Mouse (Mus musculus) stomach, embryonic 16.5 days (tissue): ENCODE results near the gene Tbc1d14. TPM values are rescaled to one million over a fixed set of nuclear protein-coding genes. Genes with fewer than 3 reads are reported as not detected.

Experiments used
- ATAC-seq: fragments of 200-750 bp; cut with Nextera tagmentation; 2 replicates; pipeline ENCODE4 v1.8.0; 2017; ENCODE audit warnings: moderate number of reproducible peaks, moderate TSS enrichment; ENCODE audit not compliant: insufficient read depth, low FRiP score
- H3K27ac ChIP-seq: fragments of 300-500 bp; sonication (generic); 2 replicates; pipeline ENCODE4 v1.5.1; 2014; ENCODE audit warnings: low read length
- H3K27me3 ChIP-seq: fragments of 300-500 bp; sonication (generic); 2 replicates; pipeline ENCODE4 v1.6.1; 2014; ENCODE audit warnings: low read length, control low read depth, mixed read lengths; ENCODE audit not compliant: control insufficient read depth, insufficient read depth
- H3K36me3 ChIP-seq: fragments of 300-500 bp; sonication (generic); 2 replicates; pipeline ENCODE4 v1.6.1; 2014; ENCODE audit warnings: low read length; ENCODE audit not compliant: control insufficient read depth, insufficient read depth
- H3K4me1 ChIP-seq: fragments of 300-500 bp; sonication (generic); 2 replicates; pipeline ENCODE4 v1.6.1; 2014; ENCODE audit warnings: low read length, control low read depth, mixed read lengths; ENCODE audit not compliant: control insufficient read depth, insufficient read depth
- H3K4me2 ChIP-seq: fragments of 300-500 bp; sonication (generic); 2 replicates; pipeline ENCODE4 v1.6.1; 2014; ENCODE audit warnings: low read depth, low read length, mixed read lengths
- H3K4me3 ChIP-seq: fragments of 300-500 bp; sonication (generic); replicated peaks from 2 replicates; pipeline ENCODE4 v1.5.1; 2014; ENCODE audit warnings: mild to moderate bottlenecking, low read length
- H3K9ac ChIP-seq: fragments of 300-500 bp; sonication (generic); 2 replicates; pipeline ENCODE4 v1.6.1; 2014; ENCODE audit warnings: low read length
- H3K9me3 ChIP-seq: fragments of 300-500 bp; sonication (generic); replicated peaks from 2 replicates; pipeline ENCODE4 v1.6.1; 2016; ENCODE audit warnings: low read length, control low read depth; ENCODE audit not compliant: control insufficient read depth
- WGBS: fragments of 180-500 bp; shearing (Covaris S2); extraction: QIAGEN DNeasy Blood & Tissue Kit; methylation state at CpG from one replicate; pipeline ENCODE4 v1.1.7; 2014; 5-methylcytosine and 5-hydroxymethylcytosine counted together
- polyA plus RNA-seq: library from polyadenylated mRNA; unstranded; fragments of >200 nt; fragmentation: Nextera tagmentation; extraction: Ambion mirVana; gene quantifications from 2 replicates; pipeline ENCODE4 v1.2.1, GENCODE M21; 2015

Gene Tbc1d14
- polyA plus RNA-seq, 1 experiment from 2014 or later = 39.5 TPM

DNA sequence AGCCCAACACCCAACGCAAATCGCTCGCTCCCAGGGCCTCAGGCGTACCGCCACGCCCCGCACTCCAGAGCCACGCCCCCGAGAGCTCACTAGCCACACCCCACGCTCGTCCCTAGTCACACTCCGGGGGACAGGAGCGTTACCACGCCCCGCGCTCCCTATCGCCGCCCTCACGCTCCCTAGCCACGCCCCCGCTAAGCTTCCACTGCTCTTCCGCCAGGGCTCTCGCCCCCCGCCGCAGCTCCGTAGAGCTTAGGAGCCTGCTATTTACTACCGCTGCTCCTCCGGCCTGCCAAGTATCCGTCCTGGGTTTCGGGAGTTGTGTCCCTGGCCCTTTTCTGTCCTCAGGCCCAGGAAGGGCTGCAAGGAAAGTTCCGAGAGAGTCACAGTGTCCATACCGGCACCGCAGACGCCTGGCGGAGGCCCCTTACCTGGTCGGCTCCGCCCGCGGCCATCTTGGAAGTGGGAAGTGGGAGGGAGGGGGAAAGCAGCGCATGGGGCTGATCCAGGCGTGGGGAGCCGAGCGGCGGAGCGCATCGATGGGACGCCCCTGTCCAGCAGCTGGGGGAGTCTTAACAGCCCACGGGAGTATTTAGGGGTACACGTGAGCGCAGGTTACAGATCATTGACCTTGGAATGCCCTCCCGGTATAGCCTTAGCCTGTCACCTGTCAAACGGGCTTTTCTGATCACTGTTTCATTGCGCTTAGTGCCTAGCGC lies 11.0 kb downstream of the Tbc1d14 start:
- Histone ChIP-seq H3K4me3 (peak overlapping the region; percentile 67), H3K36me3 (no peaks in the 10 kb centered on the region), H3K4me1 (0 out of 2 replicates have a peak, but pooled peaks cover 7% of the 10 kb centered on the region), H3K27ac (peak overlapping the region; percentile 83), H3K9ac (peak overlapping the region; percentile 77), H3K4me2 (peak overlapping the region; percentile 91), H3K9me3 (no peaks in the 10 kb centered on the region), H3K27me3 (no peaks in the 10 kb centered on the region)
- under 1% methylated on average over 54 of the region's 54 CpGs for WGBS
- ATAC-seq = peak; percentile 99

DNA sequence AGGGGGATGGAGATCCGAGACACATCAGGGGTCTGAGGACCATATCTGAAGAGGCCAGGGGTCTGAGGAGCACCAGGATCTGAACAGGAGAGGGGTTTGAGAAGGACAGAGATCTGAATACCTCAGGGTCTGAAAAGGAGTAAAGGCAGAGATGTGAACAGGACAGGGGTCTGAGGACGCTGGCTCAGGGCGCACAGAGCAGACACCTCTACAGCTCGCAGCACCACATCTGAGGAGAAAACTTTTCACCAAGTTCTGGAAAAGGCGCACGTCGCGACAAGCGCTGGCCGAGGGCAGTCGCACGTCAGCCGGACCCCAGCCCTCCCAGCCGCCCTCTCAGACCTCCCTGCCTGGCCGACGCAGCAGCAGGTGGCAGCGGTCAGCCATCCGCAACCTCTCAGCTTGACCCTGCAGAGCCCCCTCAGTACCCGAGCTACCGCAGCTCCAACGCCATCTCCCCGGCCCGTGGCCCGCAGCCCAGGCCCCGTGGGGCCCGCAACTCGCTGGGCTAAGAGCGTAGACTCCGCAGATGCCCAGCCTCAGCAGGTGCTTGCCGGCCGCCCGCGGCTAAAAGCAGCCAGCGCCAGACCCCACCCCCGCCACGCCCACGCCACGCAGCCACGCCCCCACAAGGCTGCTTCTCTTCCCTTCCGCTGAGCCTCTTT lies 11.7 kb downstream of the Tbc1d14 start:
- peak overlapping the region; percentile 75 for H3K9ac ChIP-seq
- no peaks in the 10 kb centered on the region for H3K9me3 ChIP-seq
- 2% methylated on average over 40 of the region's 40 CpGs for WGBS
- H3K36me3 ChIP-seq = no peaks in the 10 kb centered on the region
- H3K4me3 ChIP-seq = peak overlapping the region; percentile 67
- H3K4me2 ChIP-seq = peak overlapping the region; percentile 91
- 0 out of 2 replicates have a peak, but pooled peaks have one; percentile 1 for ATAC-seq
- H3K4me1 ChIP-seq = 0 out of 2 replicates have a peak, but pooled peaks cover 7% of the 10 kb centered on the region
- H3K27ac ChIP-seq = no peak overlapping the region; the same call in 1 of the 2 replicates
- H3K27me3 ChIP-seq = no peaks in the 10 kb centered on the region

DNA sequence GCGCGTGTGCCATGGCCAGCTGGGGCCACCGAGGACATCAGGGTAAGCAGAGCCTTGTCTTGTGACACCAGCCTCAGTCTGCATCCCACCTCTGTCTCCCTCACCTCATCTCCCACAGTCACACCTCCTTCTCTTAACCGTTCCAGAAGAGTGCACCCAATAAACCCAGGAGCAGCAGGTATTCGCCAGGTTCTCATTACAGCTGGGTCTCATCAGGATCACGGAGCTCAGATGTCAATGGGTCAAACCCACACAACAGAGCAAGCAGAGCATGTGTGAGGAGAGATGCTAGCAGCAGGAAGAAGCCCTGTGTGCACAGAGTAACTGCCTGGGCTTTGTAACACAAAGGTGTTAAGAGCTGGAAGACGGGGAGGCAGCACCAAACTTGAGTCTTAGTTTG lies 13.1 kb downstream of the Tbc1d14 start:
- 77% methylated on average over 7 of the region's 7 CpGs for WGBS
- Histone ChIP-seq H3K4me2 (no peak overlapping the region), H3K9ac (no peak overlapping the region), H3K4me3 (no peak overlapping the region), H3K27ac (no peak overlapping the region), H3K9me3 (no peaks in the 10 kb centered on the region), H3K4me1 (peaks cover 14% of the 10 kb centered on the region), H3K36me3 (no peaks in the 10 kb centered on the region), H3K27me3 (no peaks in the 10 kb centered on the region)
- ATAC-seq = no peak

GRCm38 (mm10) chr5:36578982-36579381 lies 14.1 kb downstream of the Tbc1d14 start:
- ATAC-seq = no peak
- H3K4me2 ChIP-seq = no peak overlapping the region
- no peak overlapping the region for H3K27ac ChIP-seq
- no peak overlapping the region for H3K4me3 ChIP-seq
- H3K4me1 ChIP-seq = peaks cover 23% of the 10 kb centered on the region
- H3K9me3 ChIP-seq = no peaks in the 10 kb centered on the region
- no peaks in the 10 kb centered on the region for H3K27me3 ChIP-seq
- WGBS = 58% methylated on average over 2 of the region's 2 CpGs
- H3K36me3 ChIP-seq = no peaks in the 10 kb centered on the region
- no peak overlapping the region for H3K9ac ChIP-seq

DNA sequence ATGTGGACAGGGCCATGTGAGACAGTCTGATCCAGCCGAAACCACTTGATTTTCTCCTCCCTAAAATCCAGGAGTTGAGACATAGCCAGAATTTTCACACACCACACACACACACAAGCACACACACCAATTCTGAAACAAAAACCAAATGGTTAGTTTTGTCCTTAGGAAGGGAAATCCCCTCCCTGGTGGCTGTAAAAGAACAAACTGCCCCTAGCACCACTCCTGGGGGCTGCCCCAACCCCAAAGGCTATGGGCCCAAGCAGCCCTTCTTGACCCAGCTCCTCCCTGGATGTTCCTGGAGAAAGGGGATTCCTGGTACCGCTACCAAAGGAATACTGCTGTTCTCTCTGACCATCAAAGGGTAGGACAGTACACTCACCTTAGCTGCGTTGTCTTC lies 16.6 kb downstream of the Tbc1d14 start:
- WGBS = 85% methylated on average over 3 of the region's 3 CpGs
- Histone ChIP-seq H3K4me1 (peaks cover 23% of the 10 kb centered on the region), H3K27ac (no peak overlapping the region)

GRCm38 (mm10) chr5:36575745-36576144 lies 17.3 kb downstream of the Tbc1d14 start:
- H3K4me2 ChIP-seq = no peak overlapping the region
- no peak overlapping the region for H3K4me3 ChIP-seq
- H3K4me1 ChIP-seq = peaks cover 16% of the 10 kb centered on the region
- H3K9ac ChIP-seq = no peak overlapping the region
- H3K27ac ChIP-seq = peak overlapping the region; percentile 90; the same call in 1 of the 2 replicates
- no peak for ATAC-seq
- WGBS = 85% methylated on average over 1 of the region's 1 CpGs
- H3K36me3 ChIP-seq = no peaks in the 10 kb centered on the region
- H3K27me3 ChIP-seq = no peaks in the 10 kb centered on the region
- no peaks in the 10 kb centered on the region for H3K9me3 ChIP-seq

More for the DNA sequence above, 16.6 kb downstream of the Tbc1d14 start:
- Histone ChIP-seq H3K36me3 (no peaks in the 10 kb centered on the region), H3K4me2 (no peak overlapping the region), H3K27me3 (no peaks in the 10 kb centered on the region), H3K9ac (no peak overlapping the region), H3K4me3 (no peak overlapping the region), H3K9me3 (no peaks in the 10 kb centered on the region)
- no peak for ATAC-seq

GRCm38 (mm10) chr5:36575227-36575626 lies 17.8 kb downstream of the Tbc1d14 start:
- Histone ChIP-seq H3K4me3 (no peak overlapping the region), H3K9me3 (no peaks in the 10 kb centered on the region), H3K27ac (peak overlapping the region; percentile 90), H3K4me1 (peaks cover 16% of the 10 kb centered on the region), H3K9ac (no peak overlapping the region), H3K4me2 (no peak overlapping the region), H3K27me3 (no peaks in the 10 kb centered on the region), H3K36me3 (no peaks in the 10 kb centered on the region)
- 67% methylated on average over 3 of the region's 3 CpGs for WGBS
- no peak for ATAC-seq

DNA sequence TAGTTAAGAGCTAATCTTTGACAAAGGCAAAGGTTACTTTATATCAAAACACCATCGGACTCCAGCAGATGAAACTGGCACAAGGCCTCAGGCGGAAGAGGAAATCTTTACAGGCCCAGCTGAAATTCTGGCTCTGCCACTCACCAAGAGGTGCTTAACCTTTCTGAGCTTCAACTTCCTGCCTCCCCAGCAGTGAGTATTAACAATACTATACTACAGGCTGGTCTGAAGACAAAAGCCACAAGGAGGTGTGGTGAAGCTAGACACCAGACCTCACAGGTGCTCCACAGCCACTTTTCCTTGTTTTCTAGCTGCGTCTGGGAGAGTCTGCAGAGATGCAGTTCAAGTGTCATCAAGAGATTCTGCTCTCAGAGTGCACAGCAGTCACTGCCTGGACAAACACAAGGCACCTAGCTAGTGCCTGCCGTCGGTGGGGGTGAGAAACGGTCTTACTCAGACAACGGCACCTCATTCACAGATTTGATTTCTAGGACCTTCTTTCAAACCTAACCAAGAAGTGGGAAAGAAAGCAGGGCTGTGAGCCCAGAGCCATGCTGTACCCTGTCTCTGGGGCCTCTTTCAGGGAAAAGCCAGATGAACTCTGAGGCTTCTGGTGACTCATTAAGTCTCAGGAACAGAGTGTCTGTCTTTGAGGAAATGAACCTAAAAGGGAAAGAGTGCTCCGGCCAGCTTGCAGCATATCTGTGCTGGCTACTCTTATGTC lies 18.8 kb downstream of the Tbc1d14 start:
- Histone ChIP-seq H3K27me3 (no peaks in the 10 kb centered on the region), H3K4me2 (peak overlapping the region; percentile 19; the same call in 1 of the 2 replicates), H3K9ac (peak overlapping the region; percentile 8; the same call in 1 of the 2 replicates), H3K27ac (peak overlapping the region; percentile 90), H3K4me3 (no peak overlapping the region), H3K9me3 (no peaks in the 10 kb centered on the region), H3K4me1 (peaks cover 16% of the 10 kb centered on the region), H3K36me3 (peaks cover 4% of the 10 kb centered on the region; the same call in 1 of the 2 replicates)
- 38% methylated on average over 8 of the region's 8 CpGs for WGBS
- peak; percentile 54; the same call in 1 of the 2 replicates for ATAC-seq
